Mouse (Mus musculus) CH12.LX (cell line): Measurements from ENCODE around the gene Traf5. TPM values are rescaled to one million over a fixed set of nuclear protein-coding genes. Genes with fewer than 3 reads are reported as not detected.

Source experiments
- DNase-seq: peaks from one replicate; pipeline ENCODE4 v3.0.0-alpha.2; 2013; ENCODE audit errors: extremely low read depth
- H3K27ac ChIP-seq: 2 replicates; pipeline ENCODE4 v1.5.1; 2012; ENCODE audit warnings: low read depth, mild to moderate bottlenecking, control low read depth, moderate library complexity; ENCODE audit not compliant: insufficient read depth
- H3K27me3 ChIP-seq: replicated peaks from 2 replicates; pipeline ENCODE3; 2012; ENCODE audit warnings: inconsistent platforms
- H3K36me3 ChIP-seq, 2 experiments: replicated peaks in 1 of 2; 2 replicates each; pipeline versions ENCODE3 to v1.6.1; 2012; ENCODE audit warnings: inconsistent platforms in 1 of 2, low read length in 1 of 2, mild to moderate bottlenecking in 1 of 2, mixed read lengths in 1 of 2, moderate library complexity in 1 of 2; ENCODE audit not compliant: control insufficient read depth in 1 of 2, insufficient read depth in 1 of 2
- H3K4me1 ChIP-seq, 2 experiments: 2 replicates each; pipeline ENCODE4 v1.6.1; 2012; ENCODE audit warnings: inconsistent platforms in 1 of 2, moderate library complexity in 1 of 2; ENCODE audit not compliant: insufficient read depth in 2 of 2, control insufficient read depth in 1 of 2
- H3K4me2 ChIP-seq: 2 replicates; pipeline ENCODE4 v1.6.1; 2012; ENCODE audit warnings: low read depth, mild to moderate bottlenecking, control low read depth; ENCODE audit not compliant: poor library complexity, insufficient read depth, severe bottlenecking
- H3K4me3 ChIP-seq, 3 experiments: fragments of 150-350 bp in 1 of 3; sonication (generic) in 1 of 3; replicated peaks in 1 of 3; 2 replicates each; pipeline versions ENCODE3 to v1.5.1; 2011 to 2012; ENCODE audit warnings: low read depth in 2 of 3, low read length in 2 of 3, mild to moderate bottlenecking in 2 of 3, moderate library complexity in 2 of 3, control low read depth in 1 of 3, improper control_type of control experiment in 1 of 3, inconsistent platforms in 1 of 3, mixed read lengths in 1 of 3; ENCODE audit not compliant: poor library complexity in 1 of 3
- H3K79me2 ChIP-seq: replicated peaks from 2 replicates; pipeline ENCODE4 v1.6.1; 2012; ENCODE audit warnings: mild to moderate bottlenecking, moderate library complexity; ENCODE audit not compliant: control insufficient read depth, poor library complexity, insufficient read depth, severe bottlenecking; ENCODE audit errors: extremely low read depth
- H3K9ac ChIP-seq: 2 replicates; pipeline ENCODE4 v1.6.1; 2012; ENCODE audit warnings: low read depth, mild to moderate bottlenecking, control low read depth, moderate library complexity; ENCODE audit not compliant: insufficient read depth
- H3K9me3 ChIP-seq: replicated peaks from 2 replicates; pipeline ENCODE3; 2012; ENCODE audit warnings: low read length, inconsistent platforms, mixed read lengths
- BHLHE40 ChIP-seq: IDR thresholded peaks from 2 replicates; pipeline ENCODE4 v1.6.1; 2011; ENCODE audit warnings: mild to moderate bottlenecking, low read depth, low read length, improper control_type of control experiment
- CHD1 ChIP-seq: IDR thresholded peaks from 2 replicates; pipeline ENCODE4 v1.6.1; 2012; ENCODE audit warnings: low read depth, low read length, improper control_type of control experiment, inconsistent platforms
- CHD2 ChIP-seq: IDR thresholded peaks from 2 replicates; pipeline ENCODE4 v1.6.1; 2011; ENCODE audit warnings: low read length, improper control_type of control experiment
- E2F4 ChIP-seq: IDR thresholded peaks from 2 replicates; pipeline ENCODE4 v1.6.1; 2011; ENCODE audit warnings: low read depth, low read length, improper control_type of control experiment; ENCODE audit not compliant: insufficient replicate concordance
- HCFC1 ChIP-seq: IDR thresholded peaks from 2 replicates; pipeline ENCODE4 v1.6.1; 2012; ENCODE audit warnings: low read depth, mild to moderate bottlenecking, inconsistent platforms, low read length, improper control_type of control experiment
- IRF4 ChIP-seq: IDR thresholded peaks from 2 replicates; pipeline ENCODE4 v1.6.1; 2014; ENCODE audit warnings: low read depth, mild to moderate bottlenecking, inconsistent platforms, low read length, improper control_type of control experiment
- JUN ChIP-seq: IDR thresholded peaks from 2 replicates; pipeline ENCODE4 v1.6.1; 2011; ENCODE audit warnings: low read depth, mild to moderate bottlenecking, low read length, improper control_type of control experiment, moderate library complexity; ENCODE audit not compliant: insufficient read depth
- JUND ChIP-seq: conservative IDR thresholded peaks from 2 replicates; pipeline ENCODE4 v1.6.1; 2011; ENCODE audit warnings: low read depth, low read length, improper control_type of control experiment
- KAT2A ChIP-seq: IDR thresholded peaks from 2 replicates; pipeline ENCODE4 v1.6.1; 2012; ENCODE audit warnings: low read length, improper control_type of control experiment, inconsistent platforms; ENCODE audit not compliant: insufficient replicate concordance
- MAX ChIP-seq: IDR thresholded peaks from 2 replicates; pipeline ENCODE4 v1.6.1; 2011; ENCODE audit warnings: low read length, improper control_type of control experiment
- MAZ ChIP-seq: IDR thresholded peaks from 2 replicates; pipeline ENCODE4 v1.6.1; 2012; ENCODE audit warnings: low read depth, mild to moderate bottlenecking, inconsistent platforms, low read length, improper control_type of control experiment, moderate library complexity
- MEF2A ChIP-seq: IDR thresholded peaks from 2 replicates; pipeline ENCODE4 v1.6.1; 2014; ENCODE audit warnings: low read depth, mild to moderate bottlenecking, inconsistent platforms, low read length, improper control_type of control experiment, borderline replicate concordance
- MXI1 ChIP-seq: IDR thresholded peaks from 2 replicates; pipeline ENCODE4 v1.6.1; 2011; ENCODE audit warnings: mild to moderate bottlenecking, low read depth, low read length, improper control_type of control experiment
- MYC ChIP-seq: IDR thresholded peaks from 2 replicates; pipeline ENCODE4 v1.6.1; 2011; ENCODE audit warnings: low read depth, mild to moderate bottlenecking, improper control_type of control experiment, low read length
- NELFE ChIP-seq: IDR thresholded peaks from 2 replicates; pipeline ENCODE4 v1.6.1; 2011; ENCODE audit warnings: low read depth, low read length, improper control_type of control experiment
- PAX5 ChIP-seq: IDR thresholded peaks from 2 replicates; pipeline ENCODE4 v1.6.1; 2012; ENCODE audit warnings: low read length, inconsistent platforms, mixed read lengths
- POLR2A ChIP-seq: IDR thresholded peaks from 2 replicates; pipeline ENCODE4 v1.6.1; 2011; ENCODE audit warnings: low read depth, mild to moderate bottlenecking, improper control_type of control experiment, low read length
- POLR2AphosphoS2 ChIP-seq: IDR thresholded peaks from 2 replicates; pipeline ENCODE4 v1.6.1; 2011; ENCODE audit warnings: low read depth, low read length, improper control_type of control experiment
- RAD21 ChIP-seq: IDR thresholded peaks from 2 replicates; pipeline ENCODE4 v1.6.1; 2011; ENCODE audit warnings: low read depth, mild to moderate bottlenecking, low read length, improper control_type of control experiment, moderate library complexity
- SMC3 ChIP-seq: IDR thresholded peaks from 2 replicates; pipeline ENCODE4 v1.6.1; 2011; ENCODE audit warnings: low read depth, low read length, improper control_type of control experiment
- TBP ChIP-seq: conservative IDR thresholded peaks from 2 replicates; pipeline ENCODE4 v1.6.1; 2011; ENCODE audit warnings: low read depth, low read length, improper control_type of control experiment
- TCF12 ChIP-seq: IDR thresholded peaks from 2 replicates; pipeline ENCODE4 v1.6.1; 2014; ENCODE audit warnings: low read depth, mild to moderate bottlenecking, inconsistent platforms, low read length, improper control_type of control experiment
- UBTF ChIP-seq: IDR thresholded peaks from 2 replicates; pipeline ENCODE4 v1.6.1; 2012; ENCODE audit warnings: low read depth, mild to moderate bottlenecking, inconsistent platforms, low read length, improper control_type of control experiment, moderate library complexity
- USF2 ChIP-seq: conservative IDR thresholded peaks from 2 replicates; pipeline ENCODE4 v1.6.1; 2011; ENCODE audit warnings: low read depth, low read length, improper control_type of control experiment
- ZC3H11A ChIP-seq: IDR thresholded peaks from 2 replicates; pipeline ENCODE4 v1.6.1; 2012; ENCODE audit warnings: low read depth, mild to moderate bottlenecking, inconsistent platforms, low read length, improper control_type of control experiment
- ZMIZ1 ChIP-seq: IDR thresholded peaks from 2 replicates; pipeline ENCODE4 v1.6.1; 2012; ENCODE audit warnings: low read depth, mild to moderate bottlenecking, inconsistent platforms, low read length, improper control_type of control experiment
- ZNF384 ChIP-seq: IDR thresholded peaks from 2 replicates; pipeline ENCODE4 v1.6.1; 2012; ENCODE audit warnings: low read depth, low read length, improper control_type of control experiment, inconsistent platforms
- dilution Hi-C: fragments of 300-500 bp; cut with MboI; formaldehyde crosslinking; loops from 2 replicates; pipeline ENCODE4 v1.14.3; 2020; ENCODE audit warnings: low sequenced_read_pairs; ENCODE audit not compliant: extremely low pct_unique_long_range_greater_than_20kb, extremely low pct_ligation_motif_present
- in situ Hi-C: fragments of 300-500 bp; cut with MboI; formaldehyde crosslinking; loops from 3 replicates; pipeline ENCODE4 v1.14.3; 2019; ENCODE audit warnings: low sequenced_read_pairs, low pct_ligation_motif_present, low pct_unique_long_range_greater_than_20kb, mixed read lengths
- polyA plus RNA-seq: library from polyadenylated mRNA; unstranded; fragments of >175 nt; gene quantifications from 2 replicates; pipeline ENCODE4 v1.2.1, GENCODE M21; 2012; ENCODE audit warnings: low read depth; ENCODE audit not compliant: insufficient read length
- total RNA-seq, 2 experiments: library from RNA; depleted of rRNA; stranded (reverse); fragments of 300-350 nt in 1 of 2; fragments of >200 nt in 1 of 2; gene quantifications; 2 replicates each; pipeline ENCODE4 v1.2.3; 2012 to 2014

Gene Traf5
- total and polyA plus RNA-seq, 3 experiments: 21.3 to 38.7 (median 32.3) TPM

DNA sequence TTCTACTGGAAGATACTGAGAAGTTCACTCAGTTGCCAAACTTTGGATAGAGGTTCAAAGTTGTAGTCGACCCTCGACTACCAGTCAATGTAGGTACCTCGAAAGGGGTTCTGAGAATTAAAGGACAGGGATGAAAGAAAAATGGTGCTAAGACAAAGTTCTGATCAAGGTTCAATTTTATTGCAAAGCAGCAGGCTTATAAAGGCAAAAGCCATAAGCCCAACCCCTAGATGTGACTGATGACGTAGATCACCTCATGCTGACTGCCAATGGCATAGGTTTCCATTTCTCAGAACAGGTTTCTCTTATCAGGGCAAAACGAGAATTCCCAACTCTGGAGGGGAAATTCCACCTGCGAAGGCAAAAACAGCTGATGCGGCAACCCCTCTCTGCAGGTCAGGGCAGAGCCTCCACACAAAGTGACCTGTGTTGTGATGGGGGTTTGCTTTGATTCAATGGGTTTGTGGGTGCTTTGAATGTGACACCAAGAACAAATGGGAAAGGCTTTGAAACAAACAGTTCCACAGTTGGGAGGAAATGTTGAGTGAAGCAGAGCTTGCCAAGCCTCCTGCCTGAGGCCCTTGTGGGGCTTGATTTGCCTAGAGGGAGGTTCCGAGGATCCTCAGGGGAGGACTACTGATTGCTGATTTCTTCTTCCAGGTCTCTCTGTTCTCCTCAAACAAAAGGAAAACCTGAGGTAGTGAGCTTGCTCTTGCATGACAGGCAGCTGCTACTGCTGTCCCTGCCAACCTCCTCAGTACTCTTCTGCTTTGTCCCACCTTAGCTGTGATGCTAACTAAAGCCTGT, 105.5 kb downstream of the Traf5 start (continued):
- TF ChIP-seq MYC (no peak), ZC3H11A (no peak), TBP (peak; percentile 97), NELFE (peak; percentile 67; the same call in 1 of the 2 replicates), CHD1 (no peak; the same call in 1 of the 2 replicates), BHLHE40 (peak; percentile 63; the same call in 1 of the 2 replicates), UBTF (no peak), USF2 (no peak), PAX5 (no peak), MAZ (no peak; the same call in 1 of the 2 replicates), POLR2A (peak; percentile 73), TCF12 (peak; percentile 82; the same call in 1 of the 2 replicates), POLR2AphosphoS2 (peak; percentile 68; the same call in 1 of the 2 replicates), JUN (no peak; the same call in 1 of the 2 replicates), MXI1 (0 out of 2 replicates have a peak, but pooled peaks have one; percentile 11), KAT2A (0 out of 2 replicates have a peak, but pooled peaks have one; percentile 55), MEF2A (peak; percentile 70), HCFC1 (no peak), ZNF384 (no peak), RAD21 (no peak), MAX (no peak)
- TF ChIP-seq, all 38 proteins: peak for 15

DNA sequence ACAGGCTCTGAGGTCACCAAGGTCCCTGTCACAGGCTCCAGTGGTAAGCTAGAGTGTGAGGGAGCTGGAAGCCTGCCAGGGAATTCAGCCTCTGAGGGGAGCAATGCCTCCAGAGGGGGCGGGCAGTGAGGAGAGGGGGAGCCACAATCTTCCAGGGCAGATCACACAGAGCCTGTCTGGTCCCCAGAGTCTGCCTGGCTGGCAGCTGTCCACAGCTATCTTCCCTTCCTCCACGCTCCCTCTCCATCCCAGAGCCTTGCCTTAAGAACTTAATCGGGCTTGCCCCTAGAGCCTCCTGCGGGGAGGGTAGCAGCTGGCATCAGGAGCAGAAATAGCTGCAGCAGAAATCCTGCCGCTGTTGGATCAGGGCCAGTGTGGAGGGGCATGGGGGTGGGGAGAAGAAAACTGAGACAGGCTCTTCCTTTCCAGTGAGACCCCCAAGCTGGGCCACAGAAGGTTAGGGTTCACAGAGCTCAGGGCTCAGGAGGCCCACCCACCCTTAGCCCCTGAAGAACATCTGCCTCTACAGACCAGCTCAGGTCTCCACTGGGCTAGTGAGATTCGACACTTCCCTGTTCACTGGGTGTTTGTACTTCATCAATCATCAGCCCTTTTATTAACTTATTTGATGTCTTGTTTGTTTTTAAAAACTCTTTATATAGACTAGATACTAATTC, 110.8 kb downstream of the Traf5 start:
- Histone ChIP-seq H3K9ac (no peak overlapping the region), H3K79me2 (no peaks in the 10 kb centered on the region), H3K36me3 (no peaks in the 10 kb centered on the region), H3K4me3 (no peak overlapping the region), H3K27ac (no peak overlapping the region), H3K27me3 (no peaks in the 10 kb centered on the region), H3K9me3 (no peaks in the 10 kb centered on the region), H3K4me1 (peaks cover 15 to 63% of the 10 kb centered on the region in 2 experiments), H3K4me2 (no peak overlapping the region)
- dilution Hi-C loops: no loop called here
- no peak for DNase-seq
- TF ChIP-seq TBP: no peak
- TF ChIP-seq PAX5: no peak
- TF ChIP-seq SMC3: no peak
- no peak for TF ChIP-seq HCFC1
- TF ChIP-seq CHD1: no peak
- no peak for TF ChIP-seq IRF4
- no peak for TF ChIP-seq USF2
- TF ChIP-seq MAX: no peak
- no peak for TF ChIP-seq ZMIZ1
- no peak for TF ChIP-seq CHD2
- no peak for TF ChIP-seq MXI1
- no peak for TF ChIP-seq TCF12
- no peak for TF ChIP-seq JUND
- TF ChIP-seq E2F4: no peak
- in situ Hi-C loops: no loop called here
